ENCODE assay signal across 27 mouse cellular contexts in the genomic region with DNA sequence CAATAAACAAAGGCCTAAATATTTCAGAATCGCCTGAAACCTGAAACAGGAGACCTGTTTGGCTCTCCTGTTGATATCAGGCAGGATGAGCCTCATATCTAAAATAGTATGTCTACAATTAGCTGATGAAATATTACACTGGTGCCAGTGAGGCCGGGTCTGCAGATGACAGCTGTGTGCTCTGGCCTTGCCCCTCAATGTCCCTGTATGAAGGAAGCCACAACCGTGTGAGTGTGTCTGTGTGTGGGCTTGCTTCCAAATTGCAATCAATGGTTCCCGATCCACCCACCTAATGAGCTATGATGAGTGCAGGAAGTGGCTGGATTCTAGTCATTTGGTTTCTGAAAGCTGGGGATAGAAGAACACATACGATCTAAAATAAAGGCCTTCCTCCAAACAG.
DNase-seq lines count a peak whose midpoint lies in the region; ATAC-seq and TF ChIP-seq lines count a peak whose summit lies in the region.
"Had no signal": no experiment of that assay in that cellular context is flagged by ENCODE, and none has a peak within 500 bp of the region (broad histone marks: within the 10 kb centered on the region; RNA-seq: fewer than 3 reads in every experiment).

No protein-coding gene starts in this region.

- TF ChIP-seq POLR2A in brain, embryonic 14.5 days (IDR thresholded peaks at IDR 0.05; ENCODE audit: borderline replicate concordance, extremely low read depth, insufficient read depth, insufficient read length, poor library complexity, severe bottlenecking): no peak

- H3K9ac ChIP-seq in embryonic facial prominence, embryonic 14.5 days (ENCODE audit: low read depth, low read length): no peak overlapping the region
- H3K9ac ChIP-seq in heart, embryonic 11.5 days (ENCODE audit: low read depth, low read length): no peak overlapping the region
- no peak overlapping the region for H3K9ac ChIP-seq in kidney, embryonic 16.5 days (replicated peaks; ENCODE audit: low read length)
- H3K9ac ChIP-seq: embryonic facial prominence, embryonic 12.5 days; embryonic facial prominence, embryonic 15.5 days; forebrain, embryonic 12.5 days had no signal

- intact Hi-C loops in heart, postnatal 25 days (cut with DNase I): no loop called here

- H3K9me3 ChIP-seq in embryonic facial prominence, embryonic 14.5 days (ENCODE audit: control insufficient read depth, low read length): no peaks in the 10 kb centered on the region
- H3K9me3 ChIP-seq in embryonic facial prominence, embryonic 10.5 days: no peaks in the 10 kb centered on the region
- no peaks in the 10 kb centered on the region for H3K9me3 ChIP-seq in heart, embryonic 11.5 days (replicated peaks; ENCODE audit: control insufficient read depth, low read length)
- no peaks in the 10 kb centered on the region for H3K9me3 ChIP-seq in kidney, embryonic 16.5 days (ENCODE audit: low read length)
- H3K9me3 ChIP-seq: embryonic facial prominence, embryonic 12.5 days; embryonic facial prominence, embryonic 15.5 days; forebrain, embryonic 10.5 days; forebrain, embryonic 12.5 days had no signal

- H3K4me3 ChIP-seq in embryonic facial prominence, embryonic 14.5 days (ENCODE audit: low read depth, low read length): no peak overlapping the region
- H3K4me3 ChIP-seq in embryonic facial prominence, embryonic 10.5 days: no peak overlapping the region
- no peak overlapping the region for H3K4me3 ChIP-seq in heart, embryonic 11.5 days (ENCODE audit: low read depth, low read length)
- H3K4me3 ChIP-seq in kidney, embryonic 16.5 days (ENCODE audit: low read length): no peak overlapping the region
- H3K4me3 ChIP-seq: embryonic facial prominence, embryonic 12.5 days; embryonic facial prominence, embryonic 15.5 days; erythroblast, embryonic 14.5 days; forebrain, embryonic 10.5 days; forebrain, embryonic 12.5 days had no signal

- H3K4me2 ChIP-seq in embryonic facial prominence, embryonic 14.5 days (ENCODE audit: low read depth, low read length): no peak overlapping the region
- H3K4me2 ChIP-seq in heart, embryonic 11.5 days: no peak overlapping the region
- H3K4me2 ChIP-seq in kidney, embryonic 16.5 days (replicated peaks; ENCODE audit: low read depth, low read length): no peak overlapping the region
- H3K4me2 ChIP-seq: embryonic facial prominence, embryonic 12.5 days; embryonic facial prominence, embryonic 15.5 days; forebrain, embryonic 12.5 days had no signal

- ATAC-seq in embryonic facial prominence, embryonic 14.5 days (ENCODE audit: low read depth): no peak
- ATAC-seq in heart, embryonic 11.5 days (replicated peaks; ENCODE audit: insufficient number of reproducible peaks, low FRiP score, low TSS enrichment): no peak
- ATAC-seq in kidney, embryonic 16.5 days (ENCODE audit: low FRiP score, low TSS enrichment): no peak
- ATAC-seq: activated CD4-positive, CD25-positive, alpha-beta regulatory T cell, adult 4 months; forebrain, embryonic 14.5 days; Patski had no signal

- peak; percentile 34 for DNase-seq in embryonic facial prominence, embryonic 14.5 days (ENCODE audit: low spot score)
- no peak for DNase-seq in embryonic facial prominence, embryonic 10.5 days (ENCODE audit: low spot score)
- peak; percentile 89 for DNase-seq in heart, adult 11 months
- DNase-seq in heart, adult 8-10 months (ENCODE audit: low spot score): peak; percentile 10
- no peak for DNase-seq in heart, postnatal 25 days (ENCODE audit: low spot score)
- peak; percentile 38 for DNase-seq in brain, embryonic 14.5 days (ENCODE audit: low read depth)
- DNase-seq: adrenal gland, adult 8-10 months; adrenal gland, postnatal 14 days; adrenal gland, postnatal 36 days; B cell, adult 2 months; cerebellum, adult 11 months; cerebellum, adult 18-20 months; cerebellum, adult 8-10 months; cerebellum, adult 9-11 months; cerebellum, postnatal 14 days; cerebellum, postnatal 36 days; embryo, embryonic 11 days had no signal

- no peak overlapping the region for H3K27ac ChIP-seq in embryonic facial prominence, embryonic 14.5 days (replicated peaks; ENCODE audit: low read depth, low read length)
- no peak overlapping the region for H3K27ac ChIP-seq in embryonic facial prominence, embryonic 10.5 days (replicated peaks)
- no peak overlapping the region for H3K27ac ChIP-seq in heart, embryonic 11.5 days (ENCODE audit: low read depth, low read length)
- no peak overlapping the region for H3K27ac ChIP-seq in kidney, embryonic 16.5 days (ENCODE audit: low read length)
- H3K27ac ChIP-seq: embryonic facial prominence, embryonic 12.5 days; embryonic facial prominence, embryonic 15.5 days; forebrain, embryonic 10.5 days; forebrain, embryonic 12.5 days had no signal

- H3K36me3 ChIP-seq in embryonic facial prominence, embryonic 14.5 days (ENCODE audit: control insufficient read depth, insufficient read depth, low read length): no peaks in the 10 kb centered on the region
- H3K36me3 ChIP-seq in embryonic facial prominence, embryonic 10.5 days (replicated peaks): no peaks in the 10 kb centered on the region
- no peaks in the 10 kb centered on the region for H3K36me3 ChIP-seq in heart, embryonic 11.5 days (ENCODE audit: control insufficient read depth, insufficient read depth, low read length)
- no peaks in the 10 kb centered on the region for H3K36me3 ChIP-seq in kidney, embryonic 16.5 days (ENCODE audit: insufficient read depth, low read length)
- H3K36me3 ChIP-seq: embryonic facial prominence, embryonic 12.5 days; embryonic facial prominence, embryonic 15.5 days; forebrain, embryonic 10.5 days; forebrain, embryonic 12.5 days had no signal

- H3K27me3 ChIP-seq in embryonic facial prominence, embryonic 14.5 days (replicated peaks; ENCODE audit: control insufficient read depth, insufficient read depth, low read length): no peaks in the 10 kb centered on the region
- no peaks in the 10 kb centered on the region for H3K27me3 ChIP-seq in embryonic facial prominence, embryonic 10.5 days (replicated peaks; ENCODE audit: low read depth, poor library complexity, severe bottlenecking)
- H3K27me3 ChIP-seq in heart, embryonic 11.5 days (ENCODE audit: control insufficient read depth, insufficient read depth, low read length): no peaks in the 10 kb centered on the region
- no peaks in the 10 kb centered on the region for H3K27me3 ChIP-seq in kidney, embryonic 16.5 days (ENCODE audit: insufficient read depth, low read length)
- H3K27me3 ChIP-seq: embryonic facial prominence, embryonic 12.5 days; embryonic facial prominence, embryonic 15.5 days; forebrain, embryonic 12.5 days; Patski had no signal

- 43% methylated on average over 5 of the region's 5 CpGs for WGBS in embryonic facial prominence, embryonic 14.5 days
- 75% methylated on average over 5 of the region's 5 CpGs for WGBS in embryonic facial prominence, embryonic 10.5 days
- WGBS in heart, embryonic 11.5 days (ENCODE audit: insufficient replicate concordance): 72% methylated on average over 5 of the region's 5 CpGs
- 50% methylated on average over 5 of the region's 5 CpGs for WGBS in kidney, embryonic 16.5 days

- TF ChIP-seq CTCF in brain, embryonic 14.5 days (IDR thresholded peaks at IDR 0.05; ENCODE audit: borderline replicate concordance, extremely low read depth, insufficient read depth, insufficient read length): no peak

- no peaks in the 10 kb centered on the region for H3K4me1 ChIP-seq in embryonic facial prominence, embryonic 14.5 days (ENCODE audit: control insufficient read depth, insufficient read depth, low read length)
- H3K4me1 ChIP-seq in embryonic facial prominence, embryonic 10.5 days: no peaks in the 10 kb centered on the region
- H3K4me1 ChIP-seq in heart, embryonic 11.5 days (ENCODE audit: control insufficient read depth, insufficient read depth, low read length): no peaks in the 10 kb centered on the region
- no peaks in the 10 kb centered on the region for H3K4me1 ChIP-seq in kidney, embryonic 16.5 days (ENCODE audit: insufficient read depth, low read length)
- H3K4me1 ChIP-seq: embryonic facial prominence, embryonic 12.5 days; embryonic facial prominence, embryonic 15.5 days; forebrain, embryonic 10.5 days; forebrain, embryonic 12.5 days had no signal

Comparison
In these comparisons a context has a peak if more than half of its experiments do, and no peak if none do; other contexts are left out.
1. DNase-seq: peak in embryonic facial prominence, embryonic 14.5 days (single experiment), heart, adult 11 months (single experiment), heart, adult 8-10 months (single experiment) and brain, embryonic 14.5 days (single experiment); none in embryonic facial prominence, embryonic 10.5 days (single experiment) and heart, postnatal 25 days (single experiment).